Mouse (Mus musculus) heart, embryonic 16.5 days (tissue): ENCODE measurements around the gene Cercam. TPM values are rescaled to one million over a fixed set of nuclear protein-coding genes. Genes with fewer than 3 reads are reported as not detected.
"Not testable (repeated sequence)": the region's sequence is repeated elsewhere in the genome, so short reads cannot be mapped to it uniquely, and the experiment has no call there.

ENCODE experiments used
- ATAC-seq: fragments of 200-750 bp; cut with Nextera tagmentation; replicated peaks from 2 replicates; pipeline ENCODE4 v1.8.0; 2017; ENCODE audit warnings: moderate number of reproducible peaks; ENCODE audit not compliant: insufficient read depth, low FRiP score; ENCODE audit errors: extremely low read depth
- H3K27ac ChIP-seq: fragments of 300-500 bp; sonication (generic); 2 replicates; pipeline ENCODE4 v1.5.1; 2014; ENCODE audit warnings: mild to moderate bottlenecking, low read length, control low read depth, moderate library complexity
- H3K27me3 ChIP-seq: fragments of 300-500 bp; sonication (generic); 2 replicates; pipeline ENCODE4 v1.6.1; 2014; ENCODE audit warnings: low read length, mixed read lengths; ENCODE audit not compliant: control insufficient read depth, insufficient read depth
- H3K36me3 ChIP-seq: fragments of 300-500 bp; sonication (generic); 2 replicates; pipeline ENCODE4 v1.6.1; 2014; ENCODE audit not compliant: control insufficient read depth, insufficient read depth
- H3K4me1 ChIP-seq: fragments of 300-500 bp; sonication (generic); 2 replicates; pipeline ENCODE4 v1.6.1; 2014; ENCODE audit warnings: low read length, mixed read lengths; ENCODE audit not compliant: control insufficient read depth, insufficient read depth
- H3K4me2 ChIP-seq: fragments of 300-500 bp; sonication (generic); 2 replicates; pipeline ENCODE4 v1.6.1; 2014; ENCODE audit warnings: low read depth, mild to moderate bottlenecking, control low read depth, low read length
- H3K4me3 ChIP-seq: fragments of 300-500 bp; sonication (generic); 2 replicates; pipeline ENCODE4 v1.5.1; 2014; ENCODE audit warnings: mild to moderate bottlenecking, control low read depth, low read length
- H3K9ac ChIP-seq: fragments of 300-500 bp; sonication (generic); 2 replicates; pipeline ENCODE4 v1.6.1; 2014; ENCODE audit warnings: low read length, control low read depth
- H3K9me3 ChIP-seq: fragments of 300-500 bp; sonication (generic); replicated peaks from 2 replicates; pipeline ENCODE4 v1.6.1; 2016; ENCODE audit warnings: low read length; ENCODE audit not compliant: control insufficient read depth
- WGBS: fragments of 180-500 bp; shearing (Covaris S2); extraction: QIAGEN DNeasy Blood & Tissue Kit; methylation state at CpG from one replicate; pipeline ENCODE4 v1.1.7; 2014; 5-methylcytosine and 5-hydroxymethylcytosine counted together
- polyA plus RNA-seq: library from polyadenylated mRNA; unstranded; fragments of >200 nt; fragmentation: Nextera tagmentation; extraction: Ambion mirVana; gene quantifications from 2 replicates; pipeline ENCODE4 v1.2.1, GENCODE M21; 2015

The Cercam gene
- polyA plus RNA-seq, 1 experiment from 2014 or later = 21.5 TPM

DNA sequence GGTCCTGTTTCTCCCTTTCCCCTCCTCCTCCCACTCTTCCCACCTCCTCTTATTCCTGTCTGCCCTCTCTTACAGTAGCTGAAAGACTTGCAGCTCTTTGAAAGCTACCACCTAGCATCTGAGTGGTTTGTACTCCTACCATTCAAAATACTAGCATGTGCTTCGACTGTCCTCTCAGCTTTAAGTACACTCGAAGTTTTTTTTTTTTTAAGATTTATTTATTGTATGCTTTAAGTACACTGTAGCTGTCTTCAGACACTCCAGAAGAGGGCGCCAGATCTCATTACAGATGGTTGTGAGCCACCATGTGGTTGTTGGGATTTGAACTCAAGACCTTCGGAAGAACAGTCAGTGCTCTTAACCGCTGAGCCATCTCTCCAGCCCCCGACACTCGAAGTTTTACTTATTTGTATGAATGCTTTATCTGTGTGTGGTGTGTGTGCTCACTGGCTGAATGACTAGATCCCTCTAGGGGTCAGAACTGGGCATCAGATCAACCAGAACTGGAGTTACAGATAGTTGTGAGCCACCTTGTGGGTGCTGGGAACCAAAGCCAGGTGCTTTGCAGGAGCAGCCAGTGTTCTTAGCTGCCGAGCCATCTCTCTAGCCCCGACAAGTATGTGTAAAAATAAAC lies 17.8 kb downstream of the Cercam start:
- H3K4me3 ChIP-seq, H3K9ac ChIP-seq, H3K36me3 ChIP-seq, ATAC-seq, H3K27me3 ChIP-seq, H3K4me2 ChIP-seq, H3K9me3 ChIP-seq, H3K27ac ChIP-seq: not testable (repeated sequence)
- WGBS = 69% methylated on average over 9 of the region's 9 CpGs
- peaks cover 11% of the 10 kb centered on the region for H3K4me1 ChIP-seq

DNA sequence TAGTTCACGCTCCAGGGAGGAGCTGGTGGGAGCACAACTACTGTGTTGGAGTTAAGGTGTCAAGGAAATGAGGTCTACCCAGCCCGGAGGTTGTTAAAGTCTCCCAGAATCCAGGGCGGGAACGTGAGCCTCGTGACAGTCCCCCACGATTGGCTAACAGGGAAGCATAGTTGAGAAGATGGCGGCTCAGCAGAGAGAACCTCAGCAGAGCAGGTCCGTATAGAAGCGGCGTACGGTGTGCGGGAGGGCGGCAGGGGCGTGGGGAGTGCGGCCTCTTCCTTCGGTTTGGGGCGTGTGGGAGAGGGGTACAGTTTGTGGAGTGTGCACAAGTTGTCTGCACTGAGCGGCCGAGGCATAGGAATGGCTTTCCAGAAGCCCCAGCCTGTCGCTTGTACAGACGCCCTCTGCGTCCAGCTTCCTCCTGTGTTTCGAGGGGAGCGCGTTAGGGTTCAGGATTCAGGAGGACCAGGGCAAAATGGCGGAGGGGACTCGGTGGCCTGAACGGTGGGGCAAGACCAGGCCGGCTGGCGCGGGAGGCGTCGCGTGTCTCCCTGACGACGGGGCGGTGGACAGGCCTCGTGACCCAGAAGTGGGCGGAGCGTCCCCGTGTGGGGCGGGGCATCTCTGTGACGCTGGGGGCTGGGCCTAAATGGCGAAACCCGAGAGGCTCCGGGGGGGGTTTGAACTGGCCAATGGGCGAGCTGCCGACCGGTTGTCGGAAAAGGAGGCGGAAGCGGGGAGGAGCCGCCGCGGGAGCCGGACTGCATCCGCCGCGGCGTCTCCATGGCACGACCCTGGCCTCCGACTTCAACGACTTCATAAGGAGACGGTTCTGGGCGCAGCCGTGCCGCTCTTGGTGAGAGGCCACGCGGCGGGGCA lies 20.3 kb downstream of the Cercam start, which contains the start of gene Odf2:
Gene Odf2, plus strand, starts transcription at position 156 of the 879 bp plus-strand sequence.
- H3K27me3 ChIP-seq = no peaks in the 10 kb centered on the region
- H3K4me3 ChIP-seq = peak within 1 kb of the TSS; percentile 100
- H3K9ac ChIP-seq = peak within 1 kb of the TSS; percentile 95
- peak within 1 kb of the TSS; percentile 99 for H3K4me2 ChIP-seq
- peak within 1 kb of the TSS; percentile 89 for H3K27ac ChIP-seq
- peaks cover 11% of the 10 kb centered on the region for H3K4me1 ChIP-seq
- no peaks in the 10 kb centered on the region for H3K9me3 ChIP-seq
- peak; percentile 92 for ATAC-seq
- 1% methylated on average over 64 of the region's 70 CpGs for WGBS
- H3K36me3 ChIP-seq = peaks cover 16% of the 10 kb centered on the region

DNA sequence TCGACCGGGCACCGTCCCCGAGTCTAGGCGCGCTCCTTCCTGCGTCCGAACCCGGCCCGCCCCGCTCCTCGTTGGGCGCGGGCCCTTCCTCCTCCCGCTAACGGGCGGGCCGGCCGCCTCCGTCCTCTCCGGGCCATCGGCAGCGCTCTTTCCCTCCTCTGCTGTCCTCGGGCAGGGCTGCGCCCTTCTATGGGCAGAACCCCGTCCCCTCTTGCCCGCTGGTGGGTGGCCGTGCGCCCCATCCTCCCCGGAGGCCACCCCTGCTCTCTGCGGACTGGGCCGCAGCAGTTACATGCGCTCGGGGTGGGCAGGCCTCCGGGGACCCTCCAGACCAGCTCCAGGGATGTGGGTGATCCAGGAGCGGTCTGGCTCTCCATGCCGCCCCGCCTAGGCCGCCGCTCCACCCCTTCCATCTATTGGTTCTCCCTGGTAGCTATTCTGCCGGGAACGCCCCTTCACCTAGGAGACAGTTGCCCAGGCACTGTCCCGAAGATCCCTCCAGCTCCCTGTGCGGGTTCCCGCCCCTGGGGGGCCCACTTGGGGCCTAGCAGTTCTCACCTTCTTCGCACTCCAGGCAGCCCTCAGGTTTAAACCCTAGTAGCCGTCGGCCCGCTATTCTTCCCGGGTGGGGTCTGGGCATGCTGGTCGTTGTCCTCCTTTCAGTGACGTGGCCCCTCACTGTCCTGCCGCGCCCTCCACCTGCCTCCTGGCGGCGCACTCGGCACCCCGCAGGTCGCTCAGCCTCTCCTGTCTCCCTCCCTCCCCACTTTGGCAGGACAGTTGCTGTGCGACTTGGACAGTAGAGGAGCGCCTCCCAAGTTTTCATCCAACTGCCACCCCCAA lies 21.2 kb downstream of the Cercam start:
- Histone ChIP-seq H3K27me3 (no peaks in the 10 kb centered on the region), H3K27ac (peak overlapping the region; percentile 89), H3K9ac (peak overlapping the region; percentile 95), H3K9me3 (no peaks in the 10 kb centered on the region), H3K36me3 (peaks cover 25% of the 10 kb centered on the region), H3K4me2 (peak overlapping the region; percentile 99), H3K4me3 (peak overlapping the region; percentile 100), H3K4me1 (peaks cover 11% of the 10 kb centered on the region)
- peak; percentile 89 for ATAC-seq
- WGBS = under 1% methylated on average over 54 of the region's 61 CpGs

DNA sequence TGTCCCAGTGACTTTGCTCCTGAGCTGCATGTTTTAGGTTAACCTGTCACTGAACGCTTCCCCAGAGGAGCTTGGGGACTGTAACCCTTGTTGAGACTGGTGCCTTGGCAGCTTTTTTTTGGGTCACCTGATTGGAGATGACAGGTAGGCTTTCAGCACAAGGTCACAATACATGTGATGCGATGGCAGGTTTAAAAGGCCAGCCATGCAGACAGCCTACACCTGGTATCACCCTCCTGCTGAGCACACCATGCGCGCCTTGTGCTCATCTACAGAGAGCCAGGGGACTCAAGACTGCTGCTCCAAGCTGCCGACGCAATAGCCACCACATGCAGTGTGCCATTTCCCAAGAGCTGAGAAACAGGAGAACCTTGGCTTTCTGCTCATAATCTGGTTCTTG lies 22.8 kb downstream of the Cercam start:
- Histone ChIP-seq H3K9ac (no peak overlapping the region), H3K27me3 (no peaks in the 10 kb centered on the region), H3K4me3 (no peak overlapping the region), H3K4me2 (no peak overlapping the region), H3K27ac (no peak overlapping the region), H3K4me1 (peaks cover 11% of the 10 kb centered on the region), H3K9me3 (no peaks in the 10 kb centered on the region), H3K36me3 (peaks cover 33% of the 10 kb centered on the region)
- no peak for ATAC-seq
- 90% methylated on average over 6 of the region's 6 CpGs for WGBS

DNA sequence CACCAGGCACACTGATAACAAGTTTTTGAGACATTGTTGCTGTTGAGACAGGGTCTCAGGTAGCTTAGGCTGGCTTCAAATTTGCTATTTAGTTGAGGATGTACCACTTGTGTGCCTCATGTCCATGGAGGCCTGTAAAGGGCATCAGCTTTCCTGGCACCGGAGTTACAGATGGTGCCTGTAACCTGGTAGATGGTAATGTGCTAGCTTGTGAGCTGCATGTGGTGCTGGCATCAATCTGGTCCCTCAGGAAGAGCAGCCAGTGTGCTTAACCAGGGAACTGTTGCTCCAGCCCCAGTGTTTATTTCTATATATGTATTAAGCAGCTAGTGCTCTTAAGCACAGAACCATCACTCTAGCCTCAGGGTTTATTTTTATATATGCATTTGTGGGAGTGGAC lies 27.1 kb downstream of the Cercam start:
- Histone ChIP-seq H3K4me1 (no peaks in the 10 kb centered on the region; the same call in 1 of the 2 replicates), H3K4me3 (no peak overlapping the region), H3K36me3 (peaks cover 71% of the 10 kb centered on the region), H3K27me3 (no peaks in the 10 kb centered on the region), H3K9me3 (no peaks in the 10 kb centered on the region), H3K27ac (no peak overlapping the region), H3K4me2 (no peak overlapping the region), H3K9ac (no peak overlapping the region)
- WGBS = 94% methylated on average over 1 of the region's 1 CpGs
- ATAC-seq = no peak

DNA sequence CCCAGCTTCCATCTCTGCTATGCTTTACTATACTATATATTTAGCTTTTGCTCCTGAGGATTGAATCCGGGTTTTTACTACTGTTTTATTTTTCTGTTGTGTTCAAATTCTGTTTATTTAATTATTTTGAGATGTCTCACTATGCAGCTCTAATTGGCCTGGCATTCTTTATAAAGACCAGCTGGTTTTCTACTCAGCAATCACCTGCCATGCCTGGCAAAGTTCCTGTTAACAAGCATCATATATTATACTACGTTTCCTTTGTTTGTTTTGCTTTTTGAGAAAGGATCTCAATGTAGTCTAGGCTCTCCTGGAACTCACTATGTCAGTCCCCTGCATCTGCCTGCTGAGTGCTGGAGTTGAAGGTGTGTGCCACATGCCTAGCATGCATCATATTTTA lies 28.4 kb downstream of the Cercam start:
- ATAC-seq = no peak
- H3K4me1 ChIP-seq = no peaks in the 10 kb centered on the region
- no peak overlapping the region for H3K4me2 ChIP-seq
- H3K4me3 ChIP-seq = no peak overlapping the region
- no peaks in the 10 kb centered on the region for H3K9me3 ChIP-seq
- 82% methylated on average over 2 of the region's 2 CpGs for WGBS
- H3K36me3 ChIP-seq = peaks cover 81% of the 10 kb centered on the region
- no peak overlapping the region for H3K9ac ChIP-seq
- no peaks in the 10 kb centered on the region for H3K27me3 ChIP-seq
- H3K27ac ChIP-seq = no peak overlapping the region

DNA sequence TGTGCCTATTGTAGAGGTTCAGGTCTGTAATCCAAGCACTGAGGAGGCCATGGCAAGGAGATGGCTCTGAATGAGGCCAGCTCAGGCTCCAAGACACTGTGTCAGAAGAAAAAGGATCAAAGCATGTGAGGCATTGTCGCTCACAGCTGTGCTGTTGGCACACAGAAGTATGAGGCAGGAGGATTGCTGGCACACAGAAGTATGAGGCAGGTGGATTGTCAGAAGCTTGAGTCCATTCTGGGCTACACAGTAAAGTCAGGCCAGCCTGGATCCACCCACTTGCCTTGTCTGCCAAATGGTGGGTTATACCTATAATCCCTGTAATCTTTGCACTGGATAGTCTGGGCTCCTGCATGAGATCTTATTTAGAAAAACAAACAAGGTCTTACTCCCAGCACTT lies 29.1 kb downstream of the Cercam start:
- H3K4me2 ChIP-seq = no peak overlapping the region
- whole genome bisulfite sequencing = 84% methylated on average over 1 of the region's 1 CpGs
- H3K9ac ChIP-seq = no peak overlapping the region
- no peak overlapping the region for H3K4me3 ChIP-seq
- no peak for ATAC-seq
- no peaks in the 10 kb centered on the region for H3K9me3 ChIP-seq
- no peaks in the 10 kb centered on the region for H3K4me1 ChIP-seq
- peaks cover 83% of the 10 kb centered on the region for H3K36me3 ChIP-seq
- H3K27me3 ChIP-seq = no peaks in the 10 kb centered on the region
- no peak overlapping the region for H3K27ac ChIP-seq

DNA sequence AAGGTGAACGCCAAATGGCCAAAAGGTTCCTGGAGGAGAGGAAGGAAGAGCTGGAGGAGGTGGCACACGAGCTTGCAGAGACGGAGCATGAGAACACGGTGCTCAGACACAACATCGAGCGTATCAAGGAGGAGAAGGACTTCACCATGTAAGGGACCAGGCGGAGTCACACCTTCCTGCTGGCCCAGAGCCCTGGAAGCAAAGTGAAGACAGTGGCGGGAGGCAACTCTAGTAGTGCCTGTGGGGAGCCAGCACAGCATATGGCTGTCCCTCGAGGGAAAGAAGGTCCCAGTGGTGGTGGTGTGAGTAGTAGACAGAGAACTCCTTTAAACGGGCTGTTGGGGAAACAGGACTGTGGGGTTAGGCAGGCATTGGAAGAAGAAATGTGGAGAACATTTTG lies 33.2 kb downstream of the Cercam start:
- H3K9ac ChIP-seq = no peak overlapping the region

More for the DNA sequence above, 33.2 kb downstream of the Cercam start:
- Histone ChIP-seq H3K4me2 (no peak overlapping the region), H3K27me3 (no peaks in the 10 kb centered on the region), H3K27ac (no peak overlapping the region), H3K9me3 (no peaks in the 10 kb centered on the region), H3K36me3 (peaks cover 88% of the 10 kb centered on the region), H3K4me3 (no peak overlapping the region), H3K4me1 (no peaks in the 10 kb centered on the region)
- 89% methylated on average over 10 of the region's 10 CpGs for WGBS
- no peak for ATAC-seq
